Comparison of ENCODE assay signal across 22 mouse cellular contexts in genomic region chr11:103711851-103712587, GRCm38 (mm10). TPM values are rescaled to one million over a fixed set of nuclear protein-coding genes. Genes with fewer than 3 reads are reported as not detected.
DNase-seq lines count a peak whose midpoint lies in the region; ATAC-seq and TF ChIP-seq lines count a peak whose summit lies in the region.
"Had no signal": no experiment of that assay in that cellular context is flagged by ENCODE, and none has a peak within 500 bp of the region (broad histone marks: within the 10 kb centered on the region; RNA-seq: fewer than 3 reads in every experiment).

No protein-coding gene starts in this region.

- peaks cover 39% of the 10 kb centered on the region for H3K27me3 ChIP-seq in embryonic facial prominence, embryonic 10.5 days (replicated peaks; ENCODE audit: low read depth, poor library complexity, severe bottlenecking)
- H3K27me3 ChIP-seq in heart, embryonic 10.5 days (ENCODE audit: insufficient read depth, poor library complexity, severe bottlenecking) = peaks cover 11% of the 10 kb centered on the region; the same call in 1 of the 2 replicates
- H3K27me3 ChIP-seq: hindbrain, embryonic 15.5 days had no signal

- peak overlapping the region; percentile 35; the same call in 1 of the 2 replicates for H3K27ac ChIP-seq in embryonic facial prominence, embryonic 10.5 days (replicated peaks)
- no peak overlapping the region for H3K27ac ChIP-seq in heart, embryonic 10.5 days
- H3K27ac ChIP-seq in left cerebral cortex, adult 2 months = no peak overlapping the region
- H3K27ac ChIP-seq: gastrocnemius, adult 2 months; heart, embryonic 13.5 days; hindbrain, embryonic 15.5 days had no signal

- intact Hi-C loops in left cerebral cortex, adult 2 months (cut with DNase I) = no loop called here

- H3K9me3 ChIP-seq in embryonic facial prominence, embryonic 10.5 days = no peaks in the 10 kb centered on the region
- H3K9me3 ChIP-seq in heart, embryonic 10.5 days = no peaks in the 10 kb centered on the region
- H3K9me3 ChIP-seq: heart, embryonic 13.5 days; hindbrain, embryonic 15.5 days had no signal

- H3K4me1 ChIP-seq in embryonic facial prominence, embryonic 10.5 days = peaks cover 20% of the 10 kb centered on the region
- H3K4me1 ChIP-seq in heart, embryonic 10.5 days = peaks cover 10% of the 10 kb centered on the region
- H3K4me1 ChIP-seq: heart, embryonic 13.5 days; hindbrain, embryonic 15.5 days had no signal

- TF ChIP-seq CTCF in left cerebral cortex, adult 2 months (IDR thresholded peaks at IDR 0.05) = no peak

- DNase-seq in embryo, embryonic 10.5 days (ENCODE audit: low spot score) = peak; percentile 18
- DNase-seq in embryonic facial prominence, embryonic 10.5 days (ENCODE audit: low spot score) = peak; percentile 58
- peak; percentile 49 for DNase-seq in kidney, adult 9 months
- peak; percentile 36 to 72 for DNase-seq in kidney, postnatal 25 days
- no peak for DNase-seq in heart, embryonic 10.5 days (ENCODE audit: low spot score)
- DNase-seq in right cerebral cortex, postnatal 14 days = no peak
- no peak for DNase-seq in left cerebral cortex, adult 2 months (ENCODE audit: extremely low spot score in 1 of 2, low spot score in 2 of 2)
- DNase-seq: adrenal gland, postnatal 25 days; cerebellum, adult 11-12 months; cerebellum, postnatal 25 days; forebrain, postnatal 0 days; gastrocnemius, adult 2 months; heart, adult 11 months; liver; right cerebral cortex, postnatal 4 days; thymus, postnatal 4 days had no signal

- no peaks in the 10 kb centered on the region for H3K36me3 ChIP-seq in embryonic facial prominence, embryonic 10.5 days (replicated peaks)
- no peaks in the 10 kb centered on the region for H3K36me3 ChIP-seq in heart, embryonic 10.5 days
- H3K36me3 ChIP-seq: heart, embryonic 13.5 days; hindbrain, embryonic 15.5 days had no signal

- no peak overlapping the region for H3K4me3 ChIP-seq in embryonic facial prominence, embryonic 10.5 days
- no peak overlapping the region for H3K4me3 ChIP-seq in heart, embryonic 10.5 days
- H3K4me3 ChIP-seq in left cerebral cortex, adult 2 months = no peak overlapping the region
- H3K4me3 ChIP-seq: gastrocnemius, adult 2 months; heart, embryonic 13.5 days; hindbrain, embryonic 15.5 days had no signal

- WGBS in embryonic facial prominence, embryonic 10.5 days = 43% methylated on average over 28 of the region's 28 CpGs
- WGBS in heart, embryonic 10.5 days = 39% methylated on average over 28 of the region's 28 CpGs

- ATAC-seq in activated CD4-positive, CD25-positive, alpha-beta regulatory T cell, adult 4 months = no peak
- ATAC-seq: forebrain, postnatal 0 days; intestine, embryonic 16.5 days; Patski had no signal

RNA-seq across cellular contexts. Expression of gene Gosr2, which starts 14.3 kb away (rescaled TPM):
- 96.6 and 99.6 TPM in 2 replicates for polyA plus RNA-seq in embryonic facial prominence, embryonic 10.5 days (2016; fragmentation: Nextera tagmentation; extraction: Ambion mirVana)
- polyA plus RNA-seq in heart, embryonic 10.5 days (2016; fragmentation: Nextera tagmentation; extraction: Ambion mirVana) = 80.1 and 86.4 TPM in 2 replicates
- 10 to 100 TPM; 49.9 to 56.6 TPM for polyA plus RNA-seq in activated CD4-positive, CD25-positive, alpha-beta regulatory T cell, adult 4 months (2017; shearing (Covaris generic))
- total RNA-seq in left cerebral cortex, adult 2 months (2021) = 10 to 100 TPM; 71.1 to 72.4 TPM

RNA-seq across cellular contexts. Expression of gene Wnt9b, which starts 37.6 kb away (rescaled TPM):
- 4.5 and 5.3 TPM in 2 replicates for polyA plus RNA-seq in embryonic facial prominence, embryonic 10.5 days (2016; fragmentation: Nextera tagmentation; extraction: Ambion mirVana)
- 1.2 and 1.6 TPM in 2 replicates for polyA plus RNA-seq in heart, embryonic 10.5 days (2016; fragmentation: Nextera tagmentation; extraction: Ambion mirVana)
- polyA plus RNA-seq in activated CD4-positive, CD25-positive, alpha-beta regulatory T cell, adult 4 months (2017; shearing (Covaris generic)) = not detected
- total RNA-seq in left cerebral cortex, adult 2 months (2021) = under 1 TPM; 0.23 to 0.34 TPM
- total RNA-seq: neutrophil, adult 5-6 weeks had no signal
- polyA plus RNA-seq: Patski had no signal

Comparison
In these comparisons a context has a peak if more than half of its experiments do, and no peak if none do; other contexts are left out.
1. DNase-seq: peak in embryo, embryonic 10.5 days (single experiment), embryonic facial prominence, embryonic 10.5 days (single experiment), kidney, adult 9 months (single experiment) and kidney, postnatal 25 days (2 of 2); none in heart, embryonic 10.5 days (single experiment), right cerebral cortex, postnatal 14 days (single experiment) and left cerebral cortex, adult 2 months (0 of 2).